Mouse (Mus musculus) embryonic facial prominence, embryonic 15.5 days (tissue): ENCODE results near the gene Olfr635. TPM values are rescaled to one million over a fixed set of nuclear protein-coding genes. Genes with fewer than 3 reads are reported as not detected.
"Not testable (repeated sequence)": the region's sequence is repeated elsewhere in the genome, so short reads cannot be mapped to it uniquely, and the experiment has no call there.

Experiments
- ATAC-seq: fragments of 200-750 bp; cut with Nextera tagmentation; 2 replicates; pipeline ENCODE4 v1.8.0; 2017; ENCODE audit warnings: low read depth, moderate TSS enrichment; ENCODE audit not compliant: insufficient number of reproducible peaks, low FRiP score, low TSS enrichment
- H3K27ac ChIP-seq: fragments of 300-500 bp; sonication (generic); replicated peaks from 2 replicates; pipeline ENCODE4 v1.5.1; 2015; ENCODE audit warnings: mild to moderate bottlenecking, inconsistent platforms
- H3K27me3 ChIP-seq: fragments of 300-500 bp; sonication (generic); 2 replicates; pipeline ENCODE4 v1.6.1; 2015; ENCODE audit warnings: inconsistent platforms
- H3K36me3 ChIP-seq: fragments of 300-500 bp; sonication (generic); 2 replicates; pipeline ENCODE4 v1.6.1; 2015; ENCODE audit warnings: mild to moderate bottlenecking, inconsistent platforms
- H3K4me1 ChIP-seq: fragments of 300-500 bp; sonication (generic); 2 replicates; pipeline ENCODE4 v1.6.1; 2015; ENCODE audit warnings: inconsistent platforms
- H3K4me2 ChIP-seq: fragments of 300-500 bp; sonication (generic); replicated peaks from 2 replicates; pipeline ENCODE4 v1.6.1; 2015; ENCODE audit warnings: mild to moderate bottlenecking, inconsistent platforms
- H3K4me3 ChIP-seq: fragments of 300-500 bp; sonication (generic); replicated peaks from 2 replicates; pipeline ENCODE4 v1.5.1; 2015; ENCODE audit warnings: mild to moderate bottlenecking, inconsistent platforms
- H3K9ac ChIP-seq: fragments of 300-500 bp; sonication (generic); 2 replicates; pipeline ENCODE4 v1.6.1; 2015; ENCODE audit warnings: inconsistent platforms
- H3K9me3 ChIP-seq: fragments of 300-500 bp; sonication (generic); replicated peaks from 2 replicates; pipeline ENCODE4 v1.6.1; 2016; ENCODE audit warnings: inconsistent platforms
- WGBS: fragments of 180-500 bp; shearing (Covaris S2); methylation state at CpG from one replicate; pipeline ENCODE4 v1.1.7; 2015; 5-methylcytosine and 5-hydroxymethylcytosine counted together
- polyA plus RNA-seq: library from polyadenylated mRNA; unstranded; fragments of >200 nt; fragmentation: Nextera tagmentation; extraction: Ambion mirVana; gene quantifications from 2 replicates; pipeline ENCODE4 v1.2.1, GENCODE M21; 2015

Gene Olfr635
- polyA plus RNA-seq: 0.07 TPM in 2 replicates

GRCm38 (mm10) chr7:103970852-103971251 is at the start of gene Olfr635:
Gene Olfr635 (plus strand): TSS chr7:103971152.
- no peak within 1 kb of the TSS for H3K4me2 ChIP-seq
- no peak within 1 kb of the TSS for H3K4me3 ChIP-seq
- WGBS: 84% methylated on average over 1 of the region's 1 CpGs
- H3K9ac ChIP-seq: no peak within 1 kb of the TSS
- H3K9me3 ChIP-seq: no peaks in the 10 kb centered on the region
- H3K27me3 ChIP-seq: no peaks in the 10 kb centered on the region
- no peak within 1 kb of the TSS for H3K27ac ChIP-seq
- H3K36me3 ChIP-seq: no peaks in the 10 kb centered on the region
- no peaks in the 10 kb centered on the region for H3K4me1 ChIP-seq
- no peak for ATAC-seq

GRCm38 (mm10) chr7:103928525-103928924 is 42.4 kb upstream of the Olfr635 start, which contains the start of gene Olfr631:
Gene Olfr631 (plus strand): TSS chr7:103928825.
- no peak within 1 kb of the TSS for H3K9ac ChIP-seq
- no peaks in the 10 kb centered on the region for H3K27me3 ChIP-seq
- H3K27ac ChIP-seq: no peak within 1 kb of the TSS
- H3K4me3 ChIP-seq: no peak within 1 kb of the TSS
- no peak for ATAC-seq
- no peaks in the 10 kb centered on the region for H3K9me3 ChIP-seq
- no peak within 1 kb of the TSS for H3K4me2 ChIP-seq
- no peaks in the 10 kb centered on the region for H3K4me1 ChIP-seq
- no peaks in the 10 kb centered on the region for H3K36me3 ChIP-seq

GRCm38 (mm10) chr7:103934264-103934663 is 36.7 kb upstream of the Olfr635 start, which contains the start of gene Olfr632:
Gene Olfr632 (plus strand): TSS chr7:103934347.
- H3K4me1 ChIP-seq: no peaks in the 10 kb centered on the region
- no peaks in the 10 kb centered on the region for H3K36me3 ChIP-seq
- 63% methylated on average over 2 of the region's 2 CpGs for WGBS
- no peaks in the 10 kb centered on the region for H3K9me3 ChIP-seq
- H3K27ac ChIP-seq: no peak within 1 kb of the TSS
- H3K27me3 ChIP-seq: no peaks in the 10 kb centered on the region
- ATAC-seq: no peak
- no peak within 1 kb of the TSS for H3K4me3 ChIP-seq
- H3K4me2 ChIP-seq: no peak within 1 kb of the TSS
- H3K9ac ChIP-seq: no peak within 1 kb of the TSS

- Histone ChIP-seq H3K4me2 (no peak overlapping the region), H3K9me3 (no peaks in the 10 kb centered on the region), H3K27ac (no peak overlapping the region), H3K4me1 (no peaks in the 10 kb centered on the region), H3K4me3 (no peak overlapping the region), H3K27me3 (no peaks in the 10 kb centered on the region), H3K36me3 (no peaks in the 10 kb centered on the region), H3K9ac (no peak overlapping the region)
- no peak for ATAC-seq
- 27% methylated on average over 2 of the region's 2 CpGs for WGBS
Measured at GRCm38 (mm10) chr7:103942730-103943129, 28.2 kb upstream of the Olfr635 start.

GRCm38 (mm10) chr7:103944137-103944536 is 26.8 kb upstream of the Olfr635 start, which contains the start of gene Olfr633:
Gene Olfr633 (plus strand): TSS chr7:103944437.
- no peak for ATAC-seq
- Histone ChIP-seq H3K27ac (no peak within 1 kb of the TSS), H3K36me3 (no peaks in the 10 kb centered on the region), H3K4me3 (no peak within 1 kb of the TSS), H3K4me1 (no peaks in the 10 kb centered on the region), H3K9ac (no peak within 1 kb of the TSS), H3K9me3 (no peaks in the 10 kb centered on the region), H3K4me2 (no peak within 1 kb of the TSS), H3K27me3 (no peaks in the 10 kb centered on the region)

- not testable (repeated sequence) for ATAC-seq, H3K9ac ChIP-seq, H3K4me1 ChIP-seq, H3K27me3 ChIP-seq, H3K36me3 ChIP-seq, H3K27ac ChIP-seq, H3K4me3 ChIP-seq, H3K4me2 ChIP-seq, H3K9me3 ChIP-seq
- WGBS: 92% methylated on average over 22 of the region's 22 CpGs
Measured at GRCm38 (mm10) chr7:103966873-103967272, 4.1 kb upstream of the Olfr635 start.

- Histone ChIP-seq H3K4me2 (no peak overlapping the region), H3K9ac (no peak overlapping the region), H3K9me3 (no peaks in the 10 kb centered on the region), H3K36me3 (no peaks in the 10 kb centered on the region), H3K4me1 (no peaks in the 10 kb centered on the region), H3K4me3 (no peak overlapping the region), H3K27ac (no peak overlapping the region), H3K27me3 (no peaks in the 10 kb centered on the region)
- ATAC-seq: no peak
- 53% methylated on average over 1 of the region's 1 CpGs for WGBS
Measured at GRCm38 (mm10) chr7:103971782-103972181, 830 bp downstream of the Olfr635 start.

GRCm38 (mm10) chr7:103998446-103998845 is 27.5 kb downstream of the Olfr635 start, which contains the start of gene Olfr638:
Gene Olfr638 (plus strand): TSS chr7:103998746.
- H3K4me3 ChIP-seq: no peak within 1 kb of the TSS
- no peak within 1 kb of the TSS for H3K4me2 ChIP-seq
- no peaks in the 10 kb centered on the region for H3K9me3 ChIP-seq
- no peak for ATAC-seq
- H3K9ac ChIP-seq: no peak within 1 kb of the TSS
- H3K27ac ChIP-seq: no peak within 1 kb of the TSS
- no peaks in the 10 kb centered on the region for H3K27me3 ChIP-seq
- no peaks in the 10 kb centered on the region for H3K36me3 ChIP-seq
- H3K4me1 ChIP-seq: no peaks in the 10 kb centered on the region

- Histone ChIP-seq H3K9me3 (no peaks in the 10 kb centered on the region), H3K4me2 (no peak overlapping the region), H3K9ac (no peak overlapping the region), H3K27ac (no peak overlapping the region), H3K36me3 (no peaks in the 10 kb centered on the region), H3K4me3 (no peak overlapping the region), H3K4me1 (no peaks in the 10 kb centered on the region), H3K27me3 (no peaks in the 10 kb centered on the region)
- no peak for ATAC-seq
Measured at GRCm38 (mm10) chr7:103999124-103999523, 28.2 kb downstream of the Olfr635 start.

- H3K9ac ChIP-seq: no peak within 1 kb of the TSS
- no peaks in the 10 kb centered on the region for H3K9me3 ChIP-seq
- no peak for ATAC-seq
- H3K36me3 ChIP-seq: no peaks in the 10 kb centered on the region
- no peaks in the 10 kb centered on the region for H3K4me1 ChIP-seq
- no peak within 1 kb of the TSS for H3K4me3 ChIP-seq
- H3K27me3 ChIP-seq: no peaks in the 10 kb centered on the region
- H3K4me2 ChIP-seq: no peak within 1 kb of the TSS
- no peak within 1 kb of the TSS for H3K27ac ChIP-seq
Measured at GRCm38 (mm10) chr7:104017203-104017602, 46.3 kb downstream of the Olfr635 start, which contains the start of gene Olfr639. Gene Olfr639 (minus strand): TSS chr7:104017303.

- Histone ChIP-seq H3K4me2 (no peak overlapping the region), H3K4me1 (no peaks in the 10 kb centered on the region), H3K4me3 (no peak overlapping the region), H3K9me3 (no peaks in the 10 kb centered on the region), H3K36me3 (no peaks in the 10 kb centered on the region), H3K27me3 (no peaks in the 10 kb centered on the region), H3K9ac (no peak overlapping the region), H3K27ac (no peak overlapping the region)
- no peak for ATAC-seq
- 86% methylated on average over 1 of the region's 1 CpGs for WGBS
Measured at GRCm38 (mm10) chr7:104018953-104019352, 48.0 kb downstream of the Olfr635 start.

GRCm38 (mm10) chr7:104021651-104022050 is 50.7 kb downstream of the Olfr635 start:
- no peaks in the 10 kb centered on the region for H3K27me3 ChIP-seq
- ATAC-seq: no peak
- no peaks in the 10 kb centered on the region for H3K4me1 ChIP-seq
- no peak overlapping the region for H3K4me2 ChIP-seq
- no peak overlapping the region for H3K4me3 ChIP-seq
- no peaks in the 10 kb centered on the region for H3K36me3 ChIP-seq
- H3K27ac ChIP-seq: no peak overlapping the region
- no peaks in the 10 kb centered on the region for H3K9me3 ChIP-seq
- WGBS: 88% methylated on average over 6 of the region's 6 CpGs
- no peak overlapping the region for H3K9ac ChIP-seq
